Mouse (Mus musculus) forelimb bud, embryonic 11.5 days (tissue): ENCODE measurements around the gene Olfr658.

Experiments
- DNase-seq: peaks from one replicate; pipeline ENCODE4 v3.0.0-alpha.2; 2012; ENCODE audit warnings: low read depth, low spot score

Olfr658 gene

DNA sequence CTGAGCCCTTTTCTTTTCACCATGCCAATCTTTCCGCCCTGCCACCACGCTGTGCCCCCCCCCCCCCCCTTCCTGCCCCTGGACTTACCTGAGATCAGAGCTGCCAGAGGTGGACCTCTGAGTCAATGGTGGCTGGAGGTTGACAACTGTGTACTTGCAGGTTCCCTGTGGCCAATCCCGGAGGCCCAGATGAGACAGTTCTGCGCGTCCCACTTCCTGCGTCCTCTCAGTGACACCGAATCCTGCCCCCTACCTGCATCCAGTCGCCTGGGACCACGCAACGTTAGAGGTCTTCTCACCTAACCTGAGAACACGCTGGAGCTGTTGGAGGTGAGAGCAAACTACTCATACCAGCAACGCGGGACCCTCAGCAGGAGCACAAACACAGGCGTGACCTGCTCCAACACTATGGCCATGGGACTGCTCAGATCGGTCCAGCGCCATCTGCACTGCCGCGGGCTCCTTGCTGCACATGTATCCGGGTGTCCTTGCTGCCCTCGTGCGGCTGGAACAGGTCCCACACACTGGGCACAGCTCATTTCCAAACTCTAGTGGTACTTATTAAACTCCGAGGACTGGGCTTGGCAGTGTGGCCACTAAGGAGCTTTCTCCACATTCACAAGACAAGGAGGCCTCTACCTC is at the start of gene Olfr658:
Gene Olfr658, minus strand, starts transcription at position 465 of the 642 bp plus-strand sequence.
- DNase-seq: peak; percentile 38

DNA sequence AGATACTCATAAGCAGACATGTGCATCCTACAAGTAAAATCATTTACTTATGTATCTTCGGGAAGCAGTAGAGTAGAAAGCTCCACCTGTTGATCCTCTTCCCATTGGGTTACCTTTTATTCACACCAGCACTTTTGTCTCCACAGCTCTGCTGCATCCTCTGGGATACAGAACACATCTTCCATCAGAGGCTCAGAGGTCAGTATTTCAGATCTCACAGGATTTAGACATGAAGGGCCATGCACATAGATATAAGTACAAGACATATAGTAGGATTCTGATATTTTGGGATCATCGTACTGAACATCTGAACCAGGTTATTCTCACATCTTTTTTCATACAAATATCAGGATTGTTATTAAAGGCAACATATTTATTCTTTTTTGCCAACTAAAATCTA is 39.1 kb upstream of the Olfr658 start, which contains the start of gene Olfr661:
Gene Olfr661, plus strand, starts transcription at position 301 of the 400 bp plus-strand sequence.
- no peak for DNase-seq

- DNase-seq: no peak
These were observed 19.3 kb upstream of the Olfr658 start, which contains the start of gene Olfr659 for GRCm38 (mm10) chr7:104666453-104666852. Gene Olfr659 (plus strand): TSS chr7:104666753.

- DNase-seq: no peak
These were observed 22.6 kb downstream of the Olfr658 start, which contains the start of gene Olfr657 for GRCm38 (mm10) chr7:104624494-104624893. Gene Olfr657 (plus strand): TSS chr7:104624794.

DNA sequence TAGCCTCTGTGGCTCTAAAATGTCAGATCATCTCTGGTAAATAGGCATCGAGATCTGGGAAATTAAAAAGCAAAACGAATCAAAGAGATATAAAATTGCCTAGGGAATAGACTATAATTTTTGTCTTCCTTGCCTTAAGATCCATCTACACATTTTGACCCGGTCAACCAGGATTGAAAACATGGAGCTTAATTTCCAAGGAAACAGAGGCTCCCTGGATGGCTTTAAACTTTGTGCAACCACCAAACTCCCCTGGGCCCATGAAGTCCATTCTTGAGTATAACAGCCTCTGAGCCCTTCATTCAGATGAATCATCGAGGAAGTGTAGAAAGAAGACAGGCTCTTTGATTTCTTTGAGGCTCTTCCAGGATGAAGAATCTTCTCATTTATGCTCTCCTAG is 33.5 kb downstream of the Olfr658 start, which contains the start of gene Olfr656:
Gene Olfr656, plus strand, starts transcription at position 301 of the 400 bp plus-strand sequence.
- no peak for DNase-seq

- no peak for DNase-seq
These were observed 42.4 kb downstream of the Olfr658 start for GRCm38 (mm10) chr7:104604727-104605126.

DNA sequence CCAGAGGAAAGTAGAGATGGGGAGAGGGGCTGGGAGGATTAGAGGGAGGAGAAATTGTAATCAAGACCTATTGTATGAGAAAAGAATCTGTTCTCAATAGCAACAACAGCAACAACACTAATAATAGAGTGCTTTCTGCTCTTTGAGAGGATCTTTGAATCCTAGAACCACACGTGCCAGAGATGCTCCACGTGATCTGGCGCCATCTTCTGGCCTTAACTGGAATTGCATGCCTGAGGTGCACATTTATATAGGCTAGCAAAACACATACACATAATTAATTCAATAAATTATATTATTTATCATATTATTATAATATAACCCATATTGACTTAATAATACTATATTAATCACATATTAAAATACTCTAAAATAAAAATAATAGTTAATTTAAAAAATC is 43.9 kb downstream of the Olfr658 start:
- DNase-seq: peak; percentile 19

- no peak for DNase-seq
These were observed 45.4 kb downstream of the Olfr658 start, which contains the start of gene Olfr655 for GRCm38 (mm10) chr7:104601679-104602078. Gene Olfr655 (minus strand): TSS chr7:104601779.
